In genomic region chr3:152563833-152564232, GRCm38 (mm10) we compare ENCODE assay signal across 20 mouse cellular contexts.
DNase-seq lines count a peak whose midpoint lies in the region; ATAC-seq and TF ChIP-seq lines count a peak whose summit lies in the region.
"Had no signal": no experiment of that assay in that cellular context is flagged by ENCODE, and none has a peak within 500 bp of the region (broad histone marks: within the 10 kb centered on the region; RNA-seq: fewer than 3 reads in every experiment).

No protein-coding gene starts in this region.

- peak; percentile 83 for DNase-seq in heart, adult 11 months
- DNase-seq in heart, postnatal 36 days, result no peak
- no peak for DNase-seq in kidney, postnatal 0 days (ENCODE audit: low spot score)
- DNase-seq in kidney, postnatal 36 days, result no peak
- DNase-seq in liver, embryonic 13.5 days, result no peak
- DNase-seq in liver, result no peak
- no peak for DNase-seq in cerebellum, adult 9-10 months
- DNase-seq: adrenal gland, adult 2 months; adrenal gland, postnatal 10 days; adrenal gland, postnatal 25 days; cerebellum, adult 11 months; cerebellum, adult 18-20 months; cerebellum, adult 8-10 months; cerebellum, postnatal 10 days; cerebellum, postnatal 25 days; forebrain, postnatal 0 days had no signal

- H3K9me3 ChIP-seq in kidney, postnatal 0 days (replicated peaks; ENCODE audit: low read length), result no peaks in the 10 kb centered on the region
- H3K9me3 ChIP-seq in liver, embryonic 13.5 days (replicated peaks), result no peaks in the 10 kb centered on the region
- H3K9me3 ChIP-seq: embryonic facial prominence, embryonic 13.5 days; forebrain, embryonic 13.5 days; forebrain, embryonic 15.5 days had no signal

- H3K9ac ChIP-seq in kidney, postnatal 0 days (ENCODE audit: low read depth, low read length), result no peak overlapping the region
- no peak overlapping the region for H3K9ac ChIP-seq in liver, embryonic 13.5 days
- H3K9ac ChIP-seq: embryonic facial prominence, embryonic 13.5 days; forebrain, embryonic 13.5 days; forebrain, embryonic 15.5 days; forebrain, postnatal 0 days had no signal

- H3K27me3 ChIP-seq in kidney, postnatal 0 days (ENCODE audit: insufficient read depth, low read length), result no peaks in the 10 kb centered on the region
- no peaks in the 10 kb centered on the region for H3K27me3 ChIP-seq in liver, embryonic 13.5 days
- H3K27me3 ChIP-seq: embryonic facial prominence, embryonic 13.5 days; forebrain, embryonic 13.5 days; forebrain, embryonic 15.5 days had no signal

- ATAC-seq in kidney, postnatal 0 days (replicated peaks; ENCODE audit: low FRiP score, low read depth), result 0 out of 2 replicates have a peak, but pooled peaks have one; percentile 10
- ATAC-seq in liver, embryonic 13.5 days (ENCODE audit: low read depth), result peak; percentile 27; the same call in 1 of the 2 replicates
- ATAC-seq: forebrain, embryonic 13.5 days; forebrain, embryonic 15.5 days; forebrain, postnatal 0 days had no signal

- no peak for TF ChIP-seq POLR2A in olfactory bulb, adult 2 months (IDR thresholded peaks at IDR 0.05; ENCODE audit: insufficient read depth, low read depth, low read length)

- no peaks in the 10 kb centered on the region for H3K36me3 ChIP-seq in kidney, postnatal 0 days (ENCODE audit: insufficient read depth, low read length)
- H3K36me3 ChIP-seq in liver, embryonic 13.5 days, result no peaks in the 10 kb centered on the region
- H3K36me3 ChIP-seq: embryonic facial prominence, embryonic 13.5 days; forebrain, embryonic 15.5 days had no signal

- H3K4me2 ChIP-seq in kidney, postnatal 0 days (ENCODE audit: low read length), result no peak overlapping the region
- H3K4me2 ChIP-seq in liver, embryonic 13.5 days, result no peak overlapping the region
- H3K4me2 ChIP-seq: embryonic facial prominence, embryonic 13.5 days; forebrain, embryonic 13.5 days; forebrain, embryonic 15.5 days had no signal

- TF ChIP-seq CTCF in kidney, postnatal 0 days (IDR thresholded peaks at IDR 0.05; ENCODE audit: low read depth), result no peak
- TF ChIP-seq CTCF in olfactory bulb, adult 2 months (IDR thresholded peaks at IDR 0.05; ENCODE audit: insufficient read depth, low read depth, low read length), result no peak

- intact Hi-C loops in heart, postnatal 36 days (cut with DNase I), result no loop called here

- no peak overlapping the region for H3K27ac ChIP-seq in kidney, postnatal 0 days
- H3K27ac ChIP-seq in liver, embryonic 13.5 days, result no peak overlapping the region
- peak overlapping the region; percentile 28; the same call in 1 of the 2 replicates for H3K27ac ChIP-seq in olfactory bulb, adult 2 months (ENCODE audit: insufficient read depth, low read depth, low read length)
- H3K27ac ChIP-seq: embryonic facial prominence, embryonic 13.5 days; forebrain, embryonic 13.5 days; forebrain, embryonic 15.5 days had no signal

- H3K4me1 ChIP-seq in kidney, postnatal 0 days (replicated peaks; ENCODE audit: insufficient read depth, low read length), result peaks cover 4% of the 10 kb centered on the region; the same call in 1 of the 2 replicates
- peaks cover 15% of the 10 kb centered on the region for H3K4me1 ChIP-seq in liver, embryonic 13.5 days (replicated peaks)
- H3K4me1 ChIP-seq in olfactory bulb, adult 2 months (ENCODE audit: control insufficient read depth, insufficient read depth, low read length), result peaks cover 17% of the 10 kb centered on the region
- H3K4me1 ChIP-seq: forebrain, embryonic 13.5 days; forebrain, embryonic 15.5 days had no signal

- no peak overlapping the region for H3K4me3 ChIP-seq in kidney, postnatal 0 days (replicated peaks; ENCODE audit: low read depth, low read length)
- no peak overlapping the region for H3K4me3 ChIP-seq in liver, embryonic 13.5 days (replicated peaks)
- no peak overlapping the region for H3K4me3 ChIP-seq in olfactory bulb, adult 2 months (ENCODE audit: insufficient read depth, low read depth, low read length)
- H3K4me3 ChIP-seq: embryonic facial prominence, embryonic 13.5 days; forebrain, embryonic 13.5 days; forebrain, embryonic 15.5 days had no signal
